Mouse (Mus musculus): ENCODE results near the gene Rpl13a. TPM values are rescaled to one million over a fixed set of nuclear protein-coding genes. Genes with fewer than 3 reads are reported as not detected.

Gene Rpl13a
- polyA plus RNA-seq, 1 experiment from 2014 or later, result 1,369 TPM

GRCm38 (mm10) chr7:45165701-45166100 is 37.1 kb upstream of the Rpl13a start:
- Histone ChIP-seq H3K27me3 (peaks cover 77% of the 10 kb centered on the region), H3K4me1 (peaks cover 28% of the 10 kb centered on the region), H3K9ac (no peak overlapping the region), H3K4me3 (replicated peaks) (no peak overlapping the region), H3K9me3 (replicated peaks) (peaks cover 11% of the 10 kb centered on the region), H3K27ac (replicated peaks) (no peak overlapping the region), H3K4me2 (replicated peaks) (no peak overlapping the region), H3K36me3 (0 out of 2 replicates have a peak, but pooled peaks cover 2% of the 10 kb centered on the region)
- 41% methylated on average over 11 of the region's 11 CpGs for WGBS
- ATAC-seq (ENCODE audit: insufficient number of reproducible peaks, low FRiP score, low TSS enrichment, low read depth), result no peak

- ATAC-seq (ENCODE audit: insufficient number of reproducible peaks, low FRiP score, low TSS enrichment, low read depth), result no peak
- H3K9me3 ChIP-seq (replicated peaks), result peaks cover 5% of the 10 kb centered on the region
- peaks cover 75% of the 10 kb centered on the region for H3K27me3 ChIP-seq
- peaks cover 28% of the 10 kb centered on the region for H3K4me1 ChIP-seq
- no peak overlapping the region for H3K4me3 ChIP-seq (replicated peaks)
- H3K27ac ChIP-seq (replicated peaks), result no peak overlapping the region
- WGBS, result 62% methylated on average over 5 of the region's 5 CpGs
- H3K36me3 ChIP-seq, result peaks cover 10% of the 10 kb centered on the region; the same call in 1 of the 2 replicates
- no peak overlapping the region for H3K4me2 ChIP-seq (replicated peaks)
- no peak overlapping the region for H3K9ac ChIP-seq
Observed at GRCm38 (mm10) chr7:45164833-45165232, 36.3 kb upstream of the Rpl13a start.

GRCm38 (mm10) chr7:45163735-45164490 is 35.4 kb upstream of the Rpl13a start, which contains the start of gene Slc17a7:
Gene Slc17a7, plus strand, starts transcription at chr7:45163949.
- Histone ChIP-seq H3K4me1 (peaks cover 28% of the 10 kb centered on the region), H3K36me3 (peaks cover 18% of the 10 kb centered on the region; the same call in 1 of the 2 replicates), H3K4me3 (replicated peaks) (peak within 1 kb of the TSS; percentile 47), H3K9me3 (replicated peaks) (no peaks in the 10 kb centered on the region), H3K4me2 (replicated peaks) (peak within 1 kb of the TSS; percentile 84), H3K9ac (0 out of 2 replicates have a peak within 1 kb of the TSS, but pooled peaks have one; percentile 9), H3K27ac (replicated peaks) (no peak within 1 kb of the TSS), H3K27me3 (peaks cover 66% of the 10 kb centered on the region)
- ATAC-seq (ENCODE audit: insufficient number of reproducible peaks, low FRiP score, low TSS enrichment, low read depth), result no peak
- 3% methylated on average over 35 of the region's 41 CpGs for WGBS

GRCm38 (mm10) chr7:45162996-45163615 is 34.5 kb upstream of the Rpl13a start:
- 73% methylated on average over 9 of the region's 9 CpGs for WGBS

GRCm38 (mm10) chr7:45162551-45162950 is 34.0 kb upstream of the Rpl13a start:
- Histone ChIP-seq H3K4me1 (peaks cover 21% of the 10 kb centered on the region), H3K36me3 (peaks cover 27% of the 10 kb centered on the region), H3K27me3 (peaks cover 52% of the 10 kb centered on the region), H3K27ac (replicated peaks) (no peak overlapping the region), H3K4me3 (replicated peaks) (peak overlapping the region; percentile 47), H3K4me2 (replicated peaks) (peak overlapping the region; percentile 81), H3K9me3 (replicated peaks) (no peaks in the 10 kb centered on the region), H3K9ac (no peak overlapping the region)
- 21% methylated on average over 6 of the region's 6 CpGs for WGBS
- ATAC-seq (ENCODE audit: insufficient number of reproducible peaks, low FRiP score, low TSS enrichment, low read depth), result no peak

More at GRCm38 (mm10) chr7:45162996-45163615, 34.5 kb upstream of the Rpl13a start:
- Histone ChIP-seq H3K9ac (no peak overlapping the region), H3K4me3 (replicated peaks) (peak overlapping the region; percentile 47; the same call in 1 of the 2 replicates), H3K4me2 (replicated peaks) (0 out of 2 replicates have a peak overlapping the region, but pooled peaks have one; percentile 81), H3K27ac (replicated peaks) (no peak overlapping the region), H3K9me3 (replicated peaks) (no peaks in the 10 kb centered on the region), H3K36me3 (peaks cover 26% of the 10 kb centered on the region), H3K4me1 (peaks cover 21% of the 10 kb centered on the region), H3K27me3 (peaks cover 58% of the 10 kb centered on the region)
- ATAC-seq (ENCODE audit: insufficient number of reproducible peaks, low FRiP score, low TSS enrichment, low read depth), result no peak

- H3K4me2 ChIP-seq (replicated peaks), result peak overlapping the region; percentile 81
- peak overlapping the region; percentile 47 for H3K4me3 ChIP-seq (replicated peaks)
- peak; percentile 89 for ATAC-seq (ENCODE audit: insufficient number of reproducible peaks, low FRiP score, low TSS enrichment, low read depth)
- H3K36me3 ChIP-seq, result peaks cover 27% of the 10 kb centered on the region
- peaks cover 45% of the 10 kb centered on the region for H3K27me3 ChIP-seq
- H3K4me1 ChIP-seq, result peaks cover 21% of the 10 kb centered on the region
- H3K27ac ChIP-seq (replicated peaks), result peak overlapping the region; percentile 55
- WGBS, result 3% methylated on average over 35 of the region's 35 CpGs
- no peaks in the 10 kb centered on the region for H3K9me3 ChIP-seq (replicated peaks)
- no peak overlapping the region for H3K9ac ChIP-seq
Observed at GRCm38 (mm10) chr7:45161612-45162473, 33.3 kb upstream of the Rpl13a start.

GRCm38 (mm10) chr7:45160866-45161265 is 32.3 kb upstream of the Rpl13a start:
- WGBS, result 91% methylated on average over 3 of the region's 3 CpGs
- no peak for ATAC-seq (ENCODE audit: insufficient number of reproducible peaks, low FRiP score, low TSS enrichment, low read depth)
- Histone ChIP-seq H3K27ac (replicated peaks) (no peak overlapping the region), H3K9ac (no peak overlapping the region), H3K4me1 (peaks cover 21% of the 10 kb centered on the region), H3K9me3 (replicated peaks) (no peaks in the 10 kb centered on the region), H3K4me2 (replicated peaks) (no peak overlapping the region), H3K36me3 (peaks cover 31% of the 10 kb centered on the region), H3K27me3 (peaks cover 35% of the 10 kb centered on the region), H3K4me3 (replicated peaks) (no peak overlapping the region)

- H3K4me1 ChIP-seq, result peaks cover 24% of the 10 kb centered on the region
- 91% methylated on average over 6 of the region's 6 CpGs for WGBS
Observed at GRCm38 (mm10) chr7:45160316-45160800, 31.8 kb upstream of the Rpl13a start.

GRCm38 (mm10) chr7:45158991-45159390 is 30.4 kb upstream of the Rpl13a start:
- H3K4me2 ChIP-seq (replicated peaks), result no peak overlapping the region
- H3K27me3 ChIP-seq, result peaks cover 17% of the 10 kb centered on the region
- peaks cover 28% of the 10 kb centered on the region for H3K4me1 ChIP-seq
- H3K27ac ChIP-seq (replicated peaks), result no peak overlapping the region
- H3K9ac ChIP-seq, result no peak overlapping the region
- no peaks in the 10 kb centered on the region for H3K9me3 ChIP-seq (replicated peaks)
- ATAC-seq (ENCODE audit: insufficient number of reproducible peaks, low FRiP score, low TSS enrichment, low read depth), result no peak
- H3K4me3 ChIP-seq (replicated peaks), result no peak overlapping the region
- WGBS, result 93% methylated on average over 6 of the region's 6 CpGs
- peaks cover 31% of the 10 kb centered on the region for H3K36me3 ChIP-seq

More at GRCm38 (mm10) chr7:45160316-45160800, 31.8 kb upstream of the Rpl13a start:
- H3K27me3 ChIP-seq, result peaks cover 30% of the 10 kb centered on the region
- no peak overlapping the region for H3K4me2 ChIP-seq (replicated peaks)
- H3K4me3 ChIP-seq (replicated peaks), result no peak overlapping the region
- H3K36me3 ChIP-seq, result peaks cover 31% of the 10 kb centered on the region
- no peak overlapping the region for H3K9ac ChIP-seq
- H3K9me3 ChIP-seq (replicated peaks), result no peaks in the 10 kb centered on the region
- ATAC-seq (ENCODE audit: insufficient number of reproducible peaks, low FRiP score, low TSS enrichment, low read depth), result no peak
- H3K27ac ChIP-seq (replicated peaks), result no peak overlapping the region

- Histone ChIP-seq H3K4me3 (replicated peaks) (no peak overlapping the region), H3K9ac (no peak overlapping the region), H3K9me3 (replicated peaks) (no peaks in the 10 kb centered on the region), H3K4me2 (replicated peaks) (no peak overlapping the region), H3K27me3 (peaks cover 1% of the 10 kb centered on the region; the same call in 1 of the 2 replicates), H3K36me3 (peaks cover 31% of the 10 kb centered on the region), H3K4me1 (peaks cover 19% of the 10 kb centered on the region), H3K27ac (replicated peaks) (no peak overlapping the region)
- WGBS, result 80% methylated on average over 14 of the region's 14 CpGs
- ATAC-seq (ENCODE audit: insufficient number of reproducible peaks, low FRiP score, low TSS enrichment, low read depth), result no peak
Observed at GRCm38 (mm10) chr7:45157459-45157858, 28.9 kb upstream of the Rpl13a start.
